Mouse (Mus musculus): Measurements from ENCODE around the gene Ell2.

- TF ChIP-seq POLR2A (IDR thresholded peaks at IDR 0.05; ENCODE audit: borderline replicate concordance, extremely low read depth, low read depth, low read length) (no peak), CTCF (IDR thresholded peaks at IDR 0.05; ENCODE audit: insufficient read depth, low read length) (no peak)
These were observed 33.5 kb downstream of the Ell2 start for GRCm38 (mm10) chr13:75740018-75740417.

Measured in lung, adult 2 months (tissue).